Mouse (Mus musculus): ENCODE data around the gene Rasgef1c. TPM values are rescaled to one million over a fixed set of nuclear protein-coding genes. Genes with fewer than 3 reads are reported as not detected.

Rasgef1c gene
- polyA plus RNA-seq, 1 experiment from 2014 or later = not detected

DNA sequence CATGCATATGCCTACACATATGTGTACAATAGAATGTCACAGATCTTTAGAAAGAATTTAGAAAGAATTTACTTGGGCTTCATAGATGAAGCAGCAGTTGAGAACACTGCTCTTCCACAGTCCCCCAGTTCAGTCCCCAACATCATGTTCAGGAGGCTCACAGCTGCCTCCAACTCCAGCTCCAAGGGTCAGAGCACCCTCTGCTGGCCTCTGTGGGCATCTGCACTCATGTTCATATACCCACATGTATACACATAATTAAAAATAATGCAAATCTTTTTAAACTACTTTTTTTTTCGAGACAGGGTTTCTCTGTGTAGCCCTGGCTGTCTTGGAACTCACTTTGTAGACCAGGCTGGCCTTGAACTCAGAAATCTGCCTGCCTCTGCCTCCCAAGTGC is 73.0 kb downstream of the Rasgef1c start:
- no peaks in the 10 kb centered on the region for H3K4me1 ChIP-seq (ENCODE audit: insufficient read depth, low read depth, low read length)
- TF ChIP-seq EP300 (IDR thresholded peaks at IDR 0.05) (no peak), CTCF (IDR thresholded peaks at IDR 0.05) (no peak)
- WGBS = 80% methylated on average over 1 of the region's 1 CpGs

GRCm38 (mm10) chr11:49977963-49978568 is 76.4 kb downstream of the Rasgef1c start:
- Histone ChIP-seq H3K9me3 (ENCODE audit: low read length) (no peaks in the 10 kb centered on the region), H3K4me1 (ENCODE audit: insufficient read depth, low read depth, low read length) (no peaks in the 10 kb centered on the region), H3K36me3 (ENCODE audit: insufficient read depth, low read length) (no peaks in the 10 kb centered on the region), H3K4me2 (replicated peaks; ENCODE audit: low read depth, low read length) (no peak overlapping the region), H3K27ac (ENCODE audit: low read length) (no peak overlapping the region), H3K9ac (replicated peaks; ENCODE audit: low read depth) (no peak overlapping the region), H3K4me3 (ENCODE audit: low read depth, low read length) (no peak overlapping the region), H3K27me3 (replicated peaks; ENCODE audit: insufficient read depth, low read length) (no peaks in the 10 kb centered on the region)
- ATAC-seq (no peak), DNase-seq (ENCODE audit: low spot score) (no peak)
- 75% methylated on average over 10 of the region's 10 CpGs for WGBS
- TF ChIP-seq EP300 (IDR thresholded peaks at IDR 0.05) = no peak
- TF ChIP-seq CTCF (IDR thresholded peaks at IDR 0.05) = no peak

More for the DNA sequence above, 73.0 kb downstream of the Rasgef1c start:
- Histone ChIP-seq H3K9me3 (ENCODE audit: low read length) (no peaks in the 10 kb centered on the region), H3K4me3 (ENCODE audit: low read depth, low read length) (no peak overlapping the region), H3K9ac (replicated peaks; ENCODE audit: low read depth) (no peak overlapping the region), H3K36me3 (ENCODE audit: insufficient read depth, low read length) (no peaks in the 10 kb centered on the region), H3K27me3 (replicated peaks; ENCODE audit: insufficient read depth, low read length) (no peaks in the 10 kb centered on the region), H3K27ac (ENCODE audit: low read length) (no peak overlapping the region), H3K4me2 (replicated peaks; ENCODE audit: low read depth, low read length) (no peak overlapping the region)
- ATAC-seq (no peak), DNase-seq (ENCODE audit: low spot score) (no peak)

DNA sequence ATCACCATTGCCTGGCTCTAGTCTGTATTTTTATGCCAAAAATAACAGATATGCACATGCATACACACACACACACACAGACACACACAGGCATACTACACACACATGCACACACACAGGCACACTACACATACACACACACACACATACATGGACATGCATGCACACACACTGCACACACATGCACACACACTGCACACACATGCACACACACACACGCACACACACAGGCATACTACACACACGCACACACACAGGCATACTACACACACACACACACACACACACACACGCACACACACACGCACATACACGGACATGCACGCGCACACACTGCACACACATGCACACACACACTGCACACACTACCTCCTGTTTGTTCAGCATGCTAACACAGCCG is 77.3 kb downstream of the Rasgef1c start:
- TF ChIP-seq CTCF (IDR thresholded peaks at IDR 0.05) (no peak), EP300 (IDR thresholded peaks at IDR 0.05) (no peak)
- no peak overlapping the region for H3K27ac ChIP-seq (ENCODE audit: low read length)
- H3K9me3 ChIP-seq (ENCODE audit: low read length) = no peaks in the 10 kb centered on the region
- H3K27me3 ChIP-seq (replicated peaks; ENCODE audit: insufficient read depth, low read length) = no peaks in the 10 kb centered on the region
- no peak for DNase-seq (ENCODE audit: low spot score)
- 91% methylated on average over 8 of the region's 8 CpGs for WGBS
- no peak overlapping the region for H3K4me3 ChIP-seq (ENCODE audit: low read depth, low read length)
- ATAC-seq = no peak
- H3K9ac ChIP-seq (replicated peaks; ENCODE audit: low read depth) = no peak overlapping the region
- H3K36me3 ChIP-seq (ENCODE audit: insufficient read depth, low read length) = no peaks in the 10 kb centered on the region
- H3K4me2 ChIP-seq (replicated peaks; ENCODE audit: low read depth, low read length) = no peak overlapping the region
- no peaks in the 10 kb centered on the region for H3K4me1 ChIP-seq (ENCODE audit: insufficient read depth, low read depth, low read length)

DNA sequence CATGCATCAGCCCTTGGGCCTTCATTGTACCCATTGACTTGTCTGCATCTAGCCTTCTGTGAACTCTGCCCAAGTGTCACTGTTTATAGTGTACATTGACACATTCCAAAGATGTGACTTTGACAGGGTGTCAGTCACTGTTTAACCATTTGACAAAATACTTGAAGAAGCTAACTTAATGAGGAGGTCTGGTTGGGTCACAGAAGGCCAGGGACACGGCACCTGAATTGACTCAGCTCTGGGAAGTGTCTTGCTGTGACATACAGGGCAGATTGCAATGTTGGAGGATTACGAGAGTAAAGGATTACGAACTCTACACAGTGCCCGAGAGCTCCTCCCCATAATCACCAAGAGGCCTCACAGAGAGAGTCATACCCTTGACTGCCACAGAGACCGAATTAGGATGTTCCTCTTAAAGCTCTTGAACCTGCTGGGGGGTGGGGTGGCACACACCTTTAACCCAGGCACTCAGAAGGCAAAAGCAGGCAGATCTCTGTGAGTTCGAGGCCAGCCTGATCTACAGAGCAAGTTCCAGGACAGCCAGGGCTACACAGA is 79.1 kb downstream of the Rasgef1c start:
- no peak overlapping the region for H3K27ac ChIP-seq (ENCODE audit: low read length)
- TF ChIP-seq EP300 (IDR thresholded peaks at IDR 0.05) = no peak
- no peak for TF ChIP-seq CTCF (IDR thresholded peaks at IDR 0.05)
- no peaks in the 10 kb centered on the region for H3K9me3 ChIP-seq (ENCODE audit: low read length)
- H3K36me3 ChIP-seq (ENCODE audit: insufficient read depth, low read length) = no peaks in the 10 kb centered on the region
- 64% methylated on average over 6 of the region's 6 CpGs for WGBS
- H3K4me2 ChIP-seq (replicated peaks; ENCODE audit: low read depth, low read length) = no peak overlapping the region
- H3K9ac ChIP-seq (replicated peaks; ENCODE audit: low read depth) = no peak overlapping the region
- no peaks in the 10 kb centered on the region for H3K4me1 ChIP-seq (ENCODE audit: insufficient read depth, low read depth, low read length)
- no peak overlapping the region for H3K4me3 ChIP-seq (ENCODE audit: low read depth, low read length)
- ATAC-seq = no peak
- no peaks in the 10 kb centered on the region for H3K27me3 ChIP-seq (replicated peaks; ENCODE audit: insufficient read depth, low read length)
- DNase-seq (ENCODE audit: low spot score) = no peak

DNA sequence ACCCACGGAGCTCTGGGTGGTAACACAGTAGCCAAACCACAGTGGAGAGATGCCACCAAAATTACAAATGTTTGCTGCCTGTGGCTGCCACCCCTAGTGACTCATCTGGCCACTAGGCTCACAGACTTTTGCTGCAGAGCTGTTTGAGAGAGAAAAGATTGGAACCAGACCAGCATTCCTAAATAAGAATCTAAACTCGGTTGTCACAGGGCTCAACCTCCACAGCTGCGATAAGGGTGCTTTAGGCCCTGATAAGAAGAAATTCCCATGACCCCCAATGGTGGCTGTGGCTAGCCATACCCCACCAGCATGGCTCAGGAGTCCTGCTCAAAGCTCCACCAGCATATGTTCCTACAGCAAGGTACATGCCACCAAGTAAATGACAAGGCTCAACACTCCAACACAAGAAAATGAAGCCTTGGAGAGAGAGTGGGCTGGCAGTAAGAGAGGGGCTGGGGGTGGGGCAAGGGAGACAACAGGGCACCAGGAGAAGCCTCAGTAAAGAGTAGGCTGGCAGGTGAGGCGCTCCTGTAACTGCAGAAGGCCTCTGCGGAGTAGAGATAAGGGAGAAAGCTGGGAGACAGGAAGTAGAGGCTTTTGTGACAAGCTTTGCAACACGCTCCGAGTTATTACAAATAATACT is 79.8 kb downstream of the Rasgef1c start:
- 40% methylated on average over 7 of the region's 7 CpGs for WGBS
- no peak for TF ChIP-seq CTCF (IDR thresholded peaks at IDR 0.05)
- H3K9me3 ChIP-seq (ENCODE audit: low read length) = no peaks in the 10 kb centered on the region
- no peak overlapping the region for H3K4me2 ChIP-seq (replicated peaks; ENCODE audit: low read depth, low read length)
- no peak overlapping the region for H3K27ac ChIP-seq (ENCODE audit: low read length)
- H3K9ac ChIP-seq (replicated peaks; ENCODE audit: low read depth) = no peak overlapping the region
- no peaks in the 10 kb centered on the region for H3K27me3 ChIP-seq (replicated peaks; ENCODE audit: insufficient read depth, low read length)
- DNase-seq (ENCODE audit: low spot score) (no peak), ATAC-seq (no peak)
- H3K4me3 ChIP-seq (ENCODE audit: low read depth, low read length) = no peak overlapping the region
- no peaks in the 10 kb centered on the region for H3K4me1 ChIP-seq (ENCODE audit: insufficient read depth, low read depth, low read length)
- no peaks in the 10 kb centered on the region for H3K36me3 ChIP-seq (ENCODE audit: insufficient read depth, low read length)

GRCm38 (mm10) chr11:49982094-49982493 is 80.5 kb downstream of the Rasgef1c start:
- no peaks in the 10 kb centered on the region for H3K36me3 ChIP-seq (ENCODE audit: insufficient read depth, low read length)
- 70% methylated on average over 4 of the region's 4 CpGs for WGBS
- H3K4me3 ChIP-seq (ENCODE audit: low read depth, low read length) = no peak overlapping the region
- H3K9ac ChIP-seq (replicated peaks; ENCODE audit: low read depth) = no peak overlapping the region
- H3K9me3 ChIP-seq (ENCODE audit: low read length) = no peaks in the 10 kb centered on the region
- no peak for DNase-seq (ENCODE audit: low spot score)
- no peak overlapping the region for H3K27ac ChIP-seq (ENCODE audit: low read length)
- TF ChIP-seq CTCF (IDR thresholded peaks at IDR 0.05) = no peak
- TF ChIP-seq EP300 (IDR thresholded peaks at IDR 0.05) = no peak
- H3K4me2 ChIP-seq (replicated peaks; ENCODE audit: low read depth, low read length) = no peak overlapping the region
- no peaks in the 10 kb centered on the region for H3K4me1 ChIP-seq (ENCODE audit: insufficient read depth, low read depth, low read length)
- no peaks in the 10 kb centered on the region for H3K27me3 ChIP-seq (replicated peaks; ENCODE audit: insufficient read depth, low read length)
- no peak for ATAC-seq
